Mouse (Mus musculus) MEL (cell line): Measurements from ENCODE around the gene 1700014D04Rik.

Experiments used
- CTCF ChIP-seq, 3 experiments: IDR thresholded peaks in 2 of 3; conservative IDR thresholded peaks in 1 of 3; 2 replicates each; pipeline ENCODE4 v1.5.1; 2011 to 2012; ENCODE audit warnings: low read length in 3 of 3, low read depth in 2 of 3, mild to moderate bottlenecking in 2 of 3, improper control_type of control experiment in 1 of 3, inconsistent platforms in 1 of 3, mixed read lengths in 1 of 3, moderate library complexity in 1 of 3; ENCODE audit not compliant: control insufficient read depth in 1 of 3, insufficient read depth in 1 of 3, poor library complexity in 1 of 3, severe bottlenecking in 1 of 3
- MEF2A ChIP-seq: IDR thresholded peaks from 2 replicates; pipeline ENCODE4 v1.6.1; 2014; ENCODE audit warnings: low read depth, mild to moderate bottlenecking, inconsistent platforms, low read length, improper control_type of control experiment; ENCODE audit not compliant: poor library complexity, insufficient replicate concordance, severe bottlenecking; ENCODE audit errors: extremely low read depth
- MYB ChIP-seq: IDR thresholded peaks from 2 replicates; pipeline ENCODE4 v1.6.1; 2011; ENCODE audit warnings: mild to moderate bottlenecking, low read depth, low read length, improper control_type of control experiment
- NELFE ChIP-seq: IDR thresholded peaks from 2 replicates; pipeline ENCODE4 v1.6.1; 2011; ENCODE audit warnings: low read depth, low read length, improper control_type of control experiment
- TCF12 ChIP-seq: IDR thresholded peaks from 2 replicates; pipeline ENCODE4 v1.6.1; 2014; ENCODE audit warnings: low read depth, mild to moderate bottlenecking, inconsistent platforms, low read length, improper control_type of control experiment, moderate library complexity

- no peak for TF ChIP-seq MYB
- no peak for TF ChIP-seq MEF2A
- TF ChIP-seq NELFE, result no peak; the same call in 1 of the 2 replicates
- no peak for TF ChIP-seq CTCF (IDR thresholded peaks at IDR 0.05 in 2 of 3, conservative IDR thresholded peaks at IDR 0.05 in 1 of 3; ENCODE audit: control insufficient read depth in 1 of 3, insufficient read depth in 1 of 3, low read depth in 2 of 3, low read length in 3 of 3, poor library complexity in 1 of 3, severe bottlenecking in 1 of 3)
- peak; percentile 40; the same call in 1 of the 2 replicates for TF ChIP-seq TCF12
Observed at GRCm38 (mm10) chr13:59770847-59771246, 24.3 kb upstream of the 1700014D04Rik start.
